Mouse (Mus musculus) stomach, postnatal 0 days (tissue): ENCODE measurements around the gene Ptov1.

ENCODE experiments used
- CTCF ChIP-seq: IDR thresholded peaks from 2 replicates; pipeline ENCODE4 v1.5.1; 2016; ENCODE audit warnings: antibody characterized with exemption, low read depth, mild to moderate bottlenecking, moderate library complexity
- EP300 ChIP-seq: optimal IDR thresholded peaks from 2 replicates; pipeline ENCODE3; 2016; ENCODE audit warnings: antibody characterized with exemption

- TF ChIP-seq CTCF (no peak), EP300 (no peak)
These were observed 48.6 kb upstream of the Ptov1 start for GRCm38 (mm10) chr7:44918219-44918618.
